Mouse (Mus musculus) neural tube, embryonic 12.5 days (tissue): ENCODE data around the gene BC029722. TPM values are rescaled to one million over a fixed set of nuclear protein-coding genes. Genes with fewer than 3 reads are reported as not detected.

Experiments used
- ATAC-seq: fragments of 200-750 bp; cut with Nextera tagmentation; 2 replicates; pipeline ENCODE4 v1.8.0; 2017; ENCODE audit warnings: low read depth, mild to moderate bottlenecking, moderate TSS enrichment, moderate library complexity; ENCODE audit not compliant: low FRiP score
- H3K27ac ChIP-seq: fragments of 300-500 bp; sonication (generic); 2 replicates; pipeline ENCODE4 v1.5.1; 2016
- H3K27me3 ChIP-seq: fragments of 300-500 bp; sonication (generic); replicated peaks from 2 replicates; pipeline ENCODE4 v1.6.1; 2016; ENCODE audit warnings: mild to moderate bottlenecking
- H3K36me3 ChIP-seq: fragments of 300-500 bp; sonication (generic); 2 replicates; pipeline ENCODE4 v1.6.1; 2016; ENCODE audit warnings: mild to moderate bottlenecking
- H3K4me1 ChIP-seq: fragments of 300-500 bp; sonication (generic); 2 replicates; pipeline ENCODE4 v1.6.1; 2016
- H3K4me2 ChIP-seq: fragments of 300-500 bp; sonication (generic); replicated peaks from 2 replicates; pipeline ENCODE4 v1.6.1; 2016; ENCODE audit warnings: mild to moderate bottlenecking
- H3K4me3 ChIP-seq: fragments of 300-500 bp; sonication (generic); 2 replicates; pipeline ENCODE4 v1.5.1; 2016
- H3K9ac ChIP-seq: fragments of 300-500 bp; sonication (generic); 2 replicates; pipeline ENCODE4 v1.6.1; 2016; ENCODE audit warnings: mild to moderate bottlenecking
- H3K9me3 ChIP-seq: fragments of 300-500 bp; sonication (generic); 2 replicates; pipeline ENCODE4 v1.6.1; 2016; ENCODE audit warnings: mild to moderate bottlenecking
- WGBS: fragments of 180-500 bp; shearing (Covaris S2); methylation state at CpG from one replicate; pipeline ENCODE4 v1.1.7; 2016; 5-methylcytosine and 5-hydroxymethylcytosine counted together
- polyA plus RNA-seq: library from polyadenylated mRNA; unstranded; fragments of >200 nt; fragmentation: Nextera tagmentation; extraction: Ambion mirVana; gene quantifications from 2 replicates; pipeline ENCODE4 v1.2.1, GENCODE M21; 2016

Gene BC029722
- polyA plus RNA-seq, 1 experiment from 2014 or later, result 20.8 TPM

GRCm38 (mm10) chr2:155817301-155818245 is 1.7 kb downstream of the BC029722 start:
- H3K4me2 ChIP-seq, result peak overlapping the region; percentile 77
- no peaks in the 10 kb centered on the region for H3K9me3 ChIP-seq
- H3K9ac ChIP-seq, result peak overlapping the region; percentile 48
- no peak overlapping the region for H3K27ac ChIP-seq
- H3K4me3 ChIP-seq, result no peak overlapping the region
- WGBS, result 84% methylated on average over 10 of the region's 10 CpGs
- H3K36me3 ChIP-seq, result peaks cover 30% of the 10 kb centered on the region
- peaks cover 24% of the 10 kb centered on the region for H3K4me1 ChIP-seq
- ATAC-seq, result no peak
- H3K27me3 ChIP-seq, result no peaks in the 10 kb centered on the region

GRCm38 (mm10) chr2:155816179-155816578 is 3.0 kb downstream of the BC029722 start:
- peaks cover 19% of the 10 kb centered on the region for H3K36me3 ChIP-seq
- 97% methylated on average over 1 of the region's 1 CpGs for WGBS

GRCm38 (mm10) chr2:155814829-155815228 is 4.4 kb downstream of the BC029722 start:
- ATAC-seq, result no peak

More at GRCm38 (mm10) chr2:155816179-155816578, 3.0 kb downstream of the BC029722 start:
- Histone ChIP-seq H3K4me1 (peaks cover 24% of the 10 kb centered on the region), H3K27ac (no peak overlapping the region), H3K27me3 (no peaks in the 10 kb centered on the region), H3K9ac (no peak overlapping the region), H3K9me3 (no peaks in the 10 kb centered on the region), H3K4me3 (no peak overlapping the region), H3K4me2 (no peak overlapping the region)
- no peak for ATAC-seq

GRCm38 (mm10) chr2:155812637-155813036 is 6.6 kb downstream of the BC029722 start:
- ATAC-seq, result no peak
- Histone ChIP-seq H3K27me3 (no peaks in the 10 kb centered on the region), H3K27ac (no peak overlapping the region), H3K9ac (no peak overlapping the region), H3K4me2 (no peak overlapping the region), H3K9me3 (no peaks in the 10 kb centered on the region), H3K4me3 (no peak overlapping the region), H3K36me3 (0 out of 2 replicates have a peak, but pooled peaks cover 8% of the 10 kb centered on the region), H3K4me1 (peaks cover 4% of the 10 kb centered on the region; the same call in 1 of the 2 replicates)
- 85% methylated on average over 4 of the region's 4 CpGs for WGBS

More at GRCm38 (mm10) chr2:155814829-155815228, 4.4 kb downstream of the BC029722 start:
- no peaks in the 10 kb centered on the region for H3K27me3 ChIP-seq
- no peak overlapping the region for H3K4me2 ChIP-seq
- H3K9me3 ChIP-seq, result no peaks in the 10 kb centered on the region
- H3K36me3 ChIP-seq, result 0 out of 2 replicates have a peak, but pooled peaks cover 8% of the 10 kb centered on the region
- no peak overlapping the region for H3K4me3 ChIP-seq
- WGBS, result 24% methylated on average over 5 of the region's 5 CpGs
- H3K9ac ChIP-seq, result no peak overlapping the region
- no peak overlapping the region for H3K27ac ChIP-seq
- H3K4me1 ChIP-seq, result peaks cover 24% of the 10 kb centered on the region

- no peaks in the 10 kb centered on the region for H3K27me3 ChIP-seq
- no peak overlapping the region for H3K4me3 ChIP-seq
- H3K4me1 ChIP-seq, result peaks cover 5% of the 10 kb centered on the region; the same call in 1 of the 2 replicates
- no peak overlapping the region for H3K4me2 ChIP-seq
- H3K9me3 ChIP-seq, result no peaks in the 10 kb centered on the region
- H3K27ac ChIP-seq, result no peak overlapping the region
- 36% methylated on average over 16 of the region's 16 CpGs for WGBS
- ATAC-seq, result no peak
- 0 out of 2 replicates have a peak, but pooled peaks cover 8% of the 10 kb centered on the region for H3K36me3 ChIP-seq
- H3K9ac ChIP-seq, result no peak overlapping the region
These were observed 7.3 kb downstream of the BC029722 start for GRCm38 (mm10) chr2:155811821-155812396.

- Histone ChIP-seq H3K9me3 (no peaks in the 10 kb centered on the region), H3K4me1 (peaks cover 5% of the 10 kb centered on the region; the same call in 1 of the 2 replicates), H3K27ac (no peak overlapping the region), H3K4me2 (no peak overlapping the region), H3K9ac (no peak overlapping the region), H3K27me3 (no peaks in the 10 kb centered on the region), H3K4me3 (no peak overlapping the region), H3K36me3 (0 out of 2 replicates have a peak, but pooled peaks cover 5% of the 10 kb centered on the region)
- WGBS, result 86% methylated on average over 4 of the region's 4 CpGs
- no peak for ATAC-seq
These were observed 9.6 kb downstream of the BC029722 start for GRCm38 (mm10) chr2:155809620-155810019.

GRCm38 (mm10) chr2:155807408-155807807 is 11.8 kb downstream of the BC029722 start:
- 42% methylated on average over 4 of the region's 4 CpGs for WGBS
- ATAC-seq, result no peak

GRCm38 (mm10) chr2:155806548-155806947 is 12.7 kb downstream of the BC029722 start:
- no peak for ATAC-seq
- Histone ChIP-seq H3K4me1 (peaks cover 5% of the 10 kb centered on the region; the same call in 1 of the 2 replicates), H3K9me3 (no peaks in the 10 kb centered on the region), H3K27me3 (no peaks in the 10 kb centered on the region), H3K4me2 (no peak overlapping the region), H3K9ac (no peak overlapping the region), H3K27ac (no peak overlapping the region), H3K4me3 (no peak overlapping the region), H3K36me3 (0 out of 2 replicates have a peak, but pooled peaks cover 3% of the 10 kb centered on the region)
- WGBS, result 70% methylated on average over 5 of the region's 5 CpGs

More at GRCm38 (mm10) chr2:155807408-155807807, 11.8 kb downstream of the BC029722 start:
- no peaks in the 10 kb centered on the region for H3K9me3 ChIP-seq
- H3K27ac ChIP-seq, result no peak overlapping the region
- peaks cover 5% of the 10 kb centered on the region; the same call in 1 of the 2 replicates for H3K4me1 ChIP-seq
- H3K4me2 ChIP-seq, result no peak overlapping the region
- no peak overlapping the region for H3K9ac ChIP-seq
- no peaks in the 10 kb centered on the region for H3K27me3 ChIP-seq
- no peak overlapping the region for H3K4me3 ChIP-seq
- H3K36me3 ChIP-seq, result 0 out of 2 replicates have a peak, but pooled peaks cover 5% of the 10 kb centered on the region

GRCm38 (mm10) chr2:155805925-155806255 is 13.3 kb downstream of the BC029722 start:
- Histone ChIP-seq H3K9ac (no peak overlapping the region), H3K27ac (no peak overlapping the region), H3K4me1 (peaks cover 5% of the 10 kb centered on the region; the same call in 1 of the 2 replicates), H3K27me3 (no peaks in the 10 kb centered on the region), H3K4me2 (no peak overlapping the region), H3K9me3 (no peaks in the 10 kb centered on the region), H3K4me3 (no peak overlapping the region), H3K36me3 (peaks cover 6% of the 10 kb centered on the region; the same call in 1 of the 2 replicates)
- WGBS, result 91% methylated on average over 6 of the region's 6 CpGs
- ATAC-seq, result no peak

GRCm38 (mm10) chr2:155805231-155805924 is 13.8 kb downstream of the BC029722 start:
- 68% methylated on average over 6 of the region's 6 CpGs for WGBS

GRCm38 (mm10) chr2:155804053-155804452 is 15.2 kb downstream of the BC029722 start:
- Histone ChIP-seq H3K4me1 (peaks cover 5% of the 10 kb centered on the region; the same call in 1 of the 2 replicates), H3K4me2 (no peak overlapping the region), H3K36me3 (peaks cover 15% of the 10 kb centered on the region; the same call in 1 of the 2 replicates), H3K9me3 (no peaks in the 10 kb centered on the region), H3K4me3 (no peak overlapping the region), H3K27ac (no peak overlapping the region), H3K9ac (no peak overlapping the region), H3K27me3 (no peaks in the 10 kb centered on the region)
- no peak for ATAC-seq
- WGBS, result 76% methylated on average over 5 of the region's 5 CpGs

More at GRCm38 (mm10) chr2:155805231-155805924, 13.8 kb downstream of the BC029722 start:
- Histone ChIP-seq H3K27ac (no peak overlapping the region), H3K4me2 (no peak overlapping the region), H3K4me1 (peaks cover 5% of the 10 kb centered on the region; the same call in 1 of the 2 replicates), H3K4me3 (no peak overlapping the region), H3K9ac (no peak overlapping the region), H3K9me3 (no peaks in the 10 kb centered on the region), H3K27me3 (no peaks in the 10 kb centered on the region), H3K36me3 (peaks cover 10% of the 10 kb centered on the region; the same call in 1 of the 2 replicates)
- no peak for ATAC-seq
